Mouse (Mus musculus): Measurements from ENCODE around the gene Gm17949. TPM values are rescaled to one million over a fixed set of nuclear protein-coding genes. Genes with fewer than 3 reads are reported as not detected.
A peak's percentile ranks its signal among the peaks of the same experiment; 100 is the strongest.

The Gm17949 gene
- polyA plus RNA-seq, 1 experiment from 2014 or later: 0.19 TPM

- ATAC-seq (ENCODE audit: low FRiP score): no peak
- Histone ChIP-seq H3K27me3 (ENCODE audit: control insufficient read depth, insufficient read depth, low read length) (no peaks in the 10 kb centered on the region), H3K4me2 (no peak overlapping the region), H3K9me3 (ENCODE audit: control insufficient read depth, low read length) (no peaks in the 10 kb centered on the region), H3K4me3 (ENCODE audit: low read depth, low read length) (no peak overlapping the region), H3K27ac (ENCODE audit: low read depth, low read length) (no peak overlapping the region), H3K9ac (ENCODE audit: low read length) (no peak overlapping the region), H3K36me3 (ENCODE audit: control insufficient read depth, insufficient read depth, low read length) (no peaks in the 10 kb centered on the region), H3K4me1 (ENCODE audit: control insufficient read depth, insufficient read depth, low read length) (no peaks in the 10 kb centered on the region)
- DNase-seq (ENCODE audit: low spot score, missing footprints): no peak
- 79% methylated on average over 3 of the region's 3 CpGs for WGBS
Observed at GRCm38 (mm10) chr17:56975391-56975790, 35.9 kb upstream of the Gm17949 start.

- Histone ChIP-seq H3K36me3 (ENCODE audit: control insufficient read depth, insufficient read depth, low read length) (no peaks in the 10 kb centered on the region), H3K9me3 (ENCODE audit: control insufficient read depth, low read length) (no peaks in the 10 kb centered on the region), H3K4me1 (ENCODE audit: control insufficient read depth, insufficient read depth, low read length) (no peaks in the 10 kb centered on the region), H3K27me3 (ENCODE audit: control insufficient read depth, insufficient read depth, low read length) (no peaks in the 10 kb centered on the region), H3K4me2 (no peak overlapping the region), H3K9ac (ENCODE audit: low read length) (no peak overlapping the region), H3K4me3 (ENCODE audit: low read depth, low read length) (no peak overlapping the region), H3K27ac (ENCODE audit: low read depth, low read length) (no peak overlapping the region)
- no peak for ATAC-seq (ENCODE audit: low FRiP score)
- WGBS: 74% methylated on average over 8 of the region's 8 CpGs
- DNase-seq (ENCODE audit: low spot score, missing footprints): no peak
Observed at GRCm38 (mm10) chr17:56976531-56977390, 34.5 kb upstream of the Gm17949 start.

- no peak for ATAC-seq (ENCODE audit: low FRiP score)
- H3K36me3 ChIP-seq (ENCODE audit: control insufficient read depth, insufficient read depth, low read length): no peaks in the 10 kb centered on the region
- 39% methylated on average over 7 of the region's 8 CpGs for WGBS
- no peak for DNase-seq (ENCODE audit: low spot score, missing footprints)
- H3K9me3 ChIP-seq (ENCODE audit: control insufficient read depth, low read length): no peaks in the 10 kb centered on the region
- H3K9ac ChIP-seq (ENCODE audit: low read length): no peak overlapping the region
- H3K27ac ChIP-seq (ENCODE audit: low read depth, low read length): no peak overlapping the region
- no peak overlapping the region for H3K4me3 ChIP-seq (ENCODE audit: low read depth, low read length)
- H3K27me3 ChIP-seq (ENCODE audit: control insufficient read depth, insufficient read depth, low read length): no peaks in the 10 kb centered on the region
- H3K4me1 ChIP-seq (ENCODE audit: control insufficient read depth, insufficient read depth, low read length): no peaks in the 10 kb centered on the region
- no peak overlapping the region for H3K4me2 ChIP-seq
Observed at GRCm38 (mm10) chr17:56979524-56979923, 31.7 kb upstream of the Gm17949 start.

- Histone ChIP-seq H3K4me3 (ENCODE audit: low read depth, low read length) (no peak overlapping the region), H3K4me1 (ENCODE audit: control insufficient read depth, insufficient read depth, low read length) (no peaks in the 10 kb centered on the region), H3K4me2 (no peak overlapping the region), H3K36me3 (ENCODE audit: control insufficient read depth, insufficient read depth, low read length) (no peaks in the 10 kb centered on the region), H3K9ac (ENCODE audit: low read length) (no peak overlapping the region), H3K9me3 (ENCODE audit: control insufficient read depth, low read length) (no peaks in the 10 kb centered on the region), H3K27me3 (ENCODE audit: control insufficient read depth, insufficient read depth, low read length) (no peaks in the 10 kb centered on the region), H3K27ac (ENCODE audit: low read depth, low read length) (no peak overlapping the region)
- DNase-seq (ENCODE audit: low spot score, missing footprints) (no peak), ATAC-seq (ENCODE audit: low FRiP score) (no peak)
- WGBS: 83% methylated on average over 7 of the region's 7 CpGs
Observed at GRCm38 (mm10) chr17:56981049-56981448, 30.2 kb upstream of the Gm17949 start.

GRCm38 (mm10) chr17:56982013-56982412 is 29.3 kb upstream of the Gm17949 start, which contains the start of gene Acer1:
Gene Acer1 (minus strand): TSS chr17:56982126.
- Histone ChIP-seq H3K4me2 (no peak within 1 kb of the TSS), H3K27me3 (ENCODE audit: control insufficient read depth, insufficient read depth, low read length) (no peaks in the 10 kb centered on the region), H3K9ac (ENCODE audit: low read length) (no peak within 1 kb of the TSS), H3K27ac (ENCODE audit: low read depth, low read length) (no peak within 1 kb of the TSS), H3K4me3 (ENCODE audit: low read depth, low read length) (no peak within 1 kb of the TSS), H3K36me3 (ENCODE audit: control insufficient read depth, insufficient read depth, low read length) (no peaks in the 10 kb centered on the region), H3K4me1 (ENCODE audit: control insufficient read depth, insufficient read depth, low read length) (no peaks in the 10 kb centered on the region), H3K9me3 (ENCODE audit: control insufficient read depth, low read length) (no peaks in the 10 kb centered on the region)
- WGBS: 78% methylated on average over 5 of the region's 5 CpGs
- DNase-seq (ENCODE audit: low spot score, missing footprints): no peak
- no peak for ATAC-seq (ENCODE audit: low FRiP score)

DNA sequence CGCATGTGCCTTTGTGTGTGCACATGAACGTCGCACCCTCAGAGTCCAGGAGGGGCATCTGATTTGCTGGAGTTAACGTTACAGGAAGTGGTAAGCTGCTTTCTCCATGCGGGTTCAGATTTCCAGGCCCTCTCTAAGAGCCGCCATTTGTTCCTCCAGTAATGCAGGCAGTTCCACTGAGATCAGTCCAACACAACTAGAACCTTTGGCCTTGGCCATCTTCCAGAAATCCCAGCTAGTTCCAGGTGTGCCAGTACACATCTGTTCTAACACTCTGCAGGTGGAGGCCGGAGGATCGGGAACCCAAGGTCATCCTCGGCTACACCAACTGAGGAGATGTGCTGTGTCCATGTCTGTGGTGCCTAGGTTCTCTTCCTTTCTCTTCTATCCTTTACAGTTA is 26.4 kb upstream of the Gm17949 start:
- no peak overlapping the region for H3K27ac ChIP-seq (ENCODE audit: low read depth, low read length)
- H3K4me2 ChIP-seq: no peak overlapping the region
- no peaks in the 10 kb centered on the region for H3K4me1 ChIP-seq (ENCODE audit: control insufficient read depth, insufficient read depth, low read length)
- peak; percentile 62 for DNase-seq (ENCODE audit: low spot score, missing footprints)
- H3K27me3 ChIP-seq (ENCODE audit: control insufficient read depth, insufficient read depth, low read length): no peaks in the 10 kb centered on the region
- no peak overlapping the region for H3K9ac ChIP-seq (ENCODE audit: low read length)
- no peaks in the 10 kb centered on the region for H3K9me3 ChIP-seq (ENCODE audit: control insufficient read depth, low read length)
- no peak overlapping the region for H3K4me3 ChIP-seq (ENCODE audit: low read depth, low read length)
- 85% methylated on average over 9 of the region's 9 CpGs for WGBS
- no peak for ATAC-seq (ENCODE audit: low FRiP score)
- no peaks in the 10 kb centered on the region for H3K36me3 ChIP-seq (ENCODE audit: control insufficient read depth, insufficient read depth, low read length)

DNA sequence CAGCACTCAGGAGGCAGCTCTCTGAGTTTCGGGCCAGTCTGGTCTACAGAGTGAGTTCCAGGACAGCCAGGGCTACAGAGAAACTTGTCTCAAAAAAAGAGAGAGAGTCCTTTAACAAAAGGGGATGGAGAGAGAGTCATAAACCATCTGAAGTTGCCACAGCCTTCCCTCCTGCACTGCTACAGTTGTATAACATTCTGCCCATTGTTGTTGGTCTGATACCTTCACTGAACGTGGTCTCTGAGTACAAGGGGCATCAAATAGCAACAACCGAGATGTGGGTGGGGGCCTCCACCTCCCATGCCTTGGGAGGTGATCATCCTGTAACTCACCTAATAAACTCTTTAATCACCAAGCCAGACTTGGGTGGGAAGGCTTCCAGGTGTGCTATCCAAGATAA is 25.6 kb upstream of the Gm17949 start:
- WGBS: 81% methylated on average over 3 of the region's 3 CpGs
- H3K4me3 ChIP-seq (ENCODE audit: low read depth, low read length): no peak overlapping the region

DNA sequence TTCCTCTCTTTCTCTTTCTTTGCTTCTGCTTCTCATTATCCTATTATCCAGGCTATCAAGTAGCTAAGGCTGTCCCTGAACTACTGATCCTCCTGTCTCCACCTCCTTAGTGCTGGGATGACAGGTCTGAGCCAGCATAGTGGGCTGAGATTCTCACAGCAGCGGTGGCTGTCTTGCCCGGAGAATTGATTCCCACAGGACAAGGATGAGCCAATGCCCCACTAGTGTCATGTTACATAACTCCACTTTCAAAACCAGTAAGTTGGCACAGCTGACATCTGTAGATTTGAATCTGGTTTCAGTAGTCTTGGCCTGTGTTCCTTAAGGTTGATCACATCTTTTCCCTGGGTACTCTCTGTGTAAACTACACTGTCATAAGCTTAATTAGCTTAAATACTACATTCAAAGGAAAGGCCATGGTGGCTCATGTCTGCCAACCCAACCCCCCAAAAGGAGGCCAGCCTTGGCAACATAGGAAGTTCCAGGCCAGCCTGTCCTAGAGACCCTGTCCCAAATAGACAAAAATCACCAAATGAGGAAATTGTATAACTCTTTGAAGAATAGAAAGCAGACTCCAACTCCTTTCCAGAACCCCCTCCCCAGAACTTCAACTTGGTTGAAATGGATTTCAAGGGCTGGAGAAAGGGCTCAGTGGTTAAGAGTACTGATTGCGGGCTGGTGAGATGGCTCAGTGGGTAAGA is 25.0 kb upstream of the Gm17949 start:
- Histone ChIP-seq H3K4me1 (ENCODE audit: control insufficient read depth, insufficient read depth, low read length) (peaks cover 5% of the 10 kb centered on the region), H3K27me3 (ENCODE audit: control insufficient read depth, insufficient read depth, low read length) (no peaks in the 10 kb centered on the region), H3K27ac (ENCODE audit: low read depth, low read length) (no peak overlapping the region), H3K9me3 (ENCODE audit: control insufficient read depth, low read length) (no peaks in the 10 kb centered on the region), H3K4me2 (no peak overlapping the region), H3K9ac (ENCODE audit: low read length) (no peak overlapping the region), H3K4me3 (ENCODE audit: low read depth, low read length) (no peak overlapping the region), H3K36me3 (ENCODE audit: control insufficient read depth, insufficient read depth, low read length) (no peaks in the 10 kb centered on the region)
- 92% methylated on average over 3 of the region's 3 CpGs for WGBS
- peak; percentile 67 for DNase-seq (ENCODE audit: low spot score, missing footprints)
- ATAC-seq (ENCODE audit: low FRiP score): no peak

More for the DNA sequence above, 25.6 kb upstream of the Gm17949 start:
- H3K36me3 ChIP-seq (ENCODE audit: control insufficient read depth, insufficient read depth, low read length): no peaks in the 10 kb centered on the region
- no peaks in the 10 kb centered on the region for H3K27me3 ChIP-seq (ENCODE audit: control insufficient read depth, insufficient read depth, low read length)
- no peaks in the 10 kb centered on the region for H3K9me3 ChIP-seq (ENCODE audit: control insufficient read depth, low read length)
- no peaks in the 10 kb centered on the region for H3K4me1 ChIP-seq (ENCODE audit: control insufficient read depth, insufficient read depth, low read length)
- no peak for ATAC-seq (ENCODE audit: low FRiP score)
- H3K9ac ChIP-seq (ENCODE audit: low read length): no peak overlapping the region
- no peak overlapping the region for H3K27ac ChIP-seq (ENCODE audit: low read depth, low read length)
- DNase-seq (ENCODE audit: low spot score, missing footprints): peak; percentile 60
- H3K4me2 ChIP-seq: no peak overlapping the region

DNA sequence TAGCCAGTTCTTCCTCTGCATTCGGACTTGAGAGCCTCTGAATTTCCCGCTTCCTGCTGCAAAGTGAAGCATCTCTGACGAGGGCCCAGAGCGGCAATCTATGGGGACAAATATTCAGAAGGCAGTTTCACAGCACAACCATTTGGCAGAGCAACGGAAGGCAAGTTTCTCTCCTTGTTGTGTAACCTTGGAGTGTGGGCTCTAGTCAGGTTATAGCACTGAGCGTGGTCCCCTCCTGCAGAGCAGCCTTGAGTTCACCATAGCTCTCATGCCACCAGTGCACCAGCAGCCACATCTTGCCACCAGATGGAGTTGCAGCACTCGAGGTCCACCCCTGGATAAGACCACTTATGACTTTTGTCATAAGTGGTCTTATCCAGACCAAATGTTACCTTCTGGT is 22.8 kb upstream of the Gm17949 start:
- Histone ChIP-seq H3K27me3 (ENCODE audit: control insufficient read depth, insufficient read depth, low read length) (no peaks in the 10 kb centered on the region), H3K9ac (ENCODE audit: low read length) (no peak overlapping the region), H3K4me1 (ENCODE audit: control insufficient read depth, insufficient read depth, low read length) (peaks cover 6% of the 10 kb centered on the region), H3K36me3 (ENCODE audit: control insufficient read depth, insufficient read depth, low read length) (peaks cover 7% of the 10 kb centered on the region), H3K4me2 (no peak overlapping the region), H3K4me3 (ENCODE audit: low read depth, low read length) (no peak overlapping the region), H3K9me3 (ENCODE audit: control insufficient read depth, low read length) (no peaks in the 10 kb centered on the region), H3K27ac (ENCODE audit: low read depth, low read length) (no peak overlapping the region)
- ATAC-seq (ENCODE audit: low FRiP score) (no peak), DNase-seq (ENCODE audit: low spot score, missing footprints) (no peak)
- 87% methylated on average over 7 of the region's 7 CpGs for WGBS

Measured in midbrain, embryonic 11.5 days (tissue).